Mouse (Mus musculus) brain, embryonic 14.5 days (tissue): ENCODE data around the gene Tmem206.

ENCODE experiments used
- CTCF ChIP-seq: fragments of 200-500 bp; IDR thresholded peaks from 2 replicates; pipeline ENCODE4 v1.5.1; 2012; ENCODE audit warnings: inconsistent platforms, mild to moderate bottlenecking, moderate library complexity, borderline replicate concordance; ENCODE audit not compliant: insufficient read depth, insufficient read length; ENCODE audit errors: extremely low read depth
- POLR2A ChIP-seq: fragments of 200-500 bp; IDR thresholded peaks from 2 replicates; pipeline ENCODE4 v1.6.1; 2012; ENCODE audit warnings: mild to moderate bottlenecking, inconsistent platforms, borderline replicate concordance; ENCODE audit not compliant: poor library complexity, insufficient read depth, insufficient read length, severe bottlenecking; ENCODE audit errors: extremely low read depth

DNA sequence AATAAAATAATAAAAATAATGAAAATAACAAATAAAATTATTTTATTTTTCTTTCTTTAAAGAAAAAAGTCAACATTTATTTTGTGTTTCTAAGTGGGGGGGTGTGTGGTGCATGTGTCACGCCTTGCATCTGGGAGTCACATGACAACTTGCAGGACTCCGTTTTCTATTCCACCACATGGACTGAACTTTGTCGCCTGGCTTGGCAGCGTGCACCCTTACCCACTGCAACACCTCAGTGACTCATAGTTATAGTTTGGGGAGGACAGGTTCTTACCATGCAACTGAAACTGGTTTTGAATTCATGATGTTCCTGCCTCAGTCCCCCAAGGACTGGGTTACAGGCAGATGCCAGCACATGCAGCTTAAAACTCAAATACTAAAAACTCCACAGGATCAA is 42.5 kb downstream of the Tmem206 start:
- TF ChIP-seq POLR2A (no peak), CTCF (no peak)
